10 mouse cellular contexts compared by ENCODE assay signal in the genomic region with DNA sequence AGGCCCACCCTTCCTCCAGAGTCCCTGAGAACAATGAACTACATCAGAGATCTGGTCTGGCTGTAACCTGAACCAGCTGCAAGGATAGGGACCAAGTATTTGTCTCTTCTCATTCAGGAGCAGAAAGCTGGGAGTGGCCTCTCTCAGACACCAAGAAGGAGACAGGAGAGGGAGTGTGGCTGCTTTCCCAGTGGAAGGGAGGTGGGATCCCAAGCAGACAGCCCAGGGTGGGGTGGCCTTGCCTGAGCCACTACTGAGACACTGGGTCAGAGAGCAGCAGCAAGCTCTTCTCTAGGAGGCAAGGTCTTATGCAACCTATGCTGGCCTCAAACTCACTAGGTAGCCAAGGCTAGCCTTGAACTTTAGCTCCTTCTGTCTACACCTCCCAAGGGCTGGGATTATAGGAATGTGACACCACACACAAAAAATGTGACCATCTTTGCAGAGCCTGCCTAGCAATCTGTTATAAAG.
DNase-seq lines count a peak whose midpoint lies in the region; TF ChIP-seq lines count a peak whose summit lies in the region.
"Had no signal": no experiment of that assay in that cellular context is flagged by ENCODE, and none has a peak within 500 bp of the region (broad histone marks: within the 10 kb centered on the region; RNA-seq: fewer than 3 reads in every experiment).

No protein-coding gene starts in this region.

- no peaks in the 10 kb centered on the region for H3K36me3 ChIP-seq in kidney, adult 2 months (ENCODE audit: control insufficient read depth, insufficient read depth, low read length)

- no peaks in the 10 kb centered on the region for H3K27me3 ChIP-seq in kidney, adult 2 months (replicated peaks; ENCODE audit: control insufficient read depth, insufficient read depth, low read length)

- TF ChIP-seq POLR2A in kidney, adult 2 months (IDR thresholded peaks at IDR 0.05; ENCODE audit: low read depth, low read length), result no peak

- peaks cover 25% of the 10 kb centered on the region for H3K4me1 ChIP-seq in kidney, adult 2 months (ENCODE audit: control insufficient read depth, insufficient read depth, low read length)

- H3K27ac ChIP-seq in gastrocnemius, adult 2 months, result peak overlapping the region; percentile 75
- peak overlapping the region; percentile 66 for H3K27ac ChIP-seq in kidney, adult 2 months (ENCODE audit: insufficient read depth, low read depth, low read length)

- peak; percentile 6 for DNase-seq in embryo, embryonic 9.5 days (ENCODE audit: extremely low spot score)
- no peak for DNase-seq in embryo, embryonic 10.5 days (ENCODE audit: low spot score)
- DNase-seq in 3T3-L1 (ENCODE audit: low read depth, low spot score) (peak; percentile 52), liver (no peak)
- peak; percentile 64 for DNase-seq in gastrocnemius, adult 2 months
- peak; percentile 52 for DNase-seq in kidney, adult 2 months
- DNase-seq in thymus, postnatal 10 days (ENCODE audit: low spot score in 2 of 2), result no peak
- no peak for DNase-seq in layer of hippocampus, postnatal 10 days (ENCODE audit: low spot score in 2 of 2)

- no peak for TF ChIP-seq CTCF in gastrocnemius, adult 2 months (IDR thresholded peaks at IDR 0.05)
- no peak for TF ChIP-seq CTCF in kidney, adult 2 months (conservative IDR thresholded peaks at IDR 0.05; ENCODE audit: insufficient read depth, insufficient read length, low read depth, low read length)

- H3K4me3 ChIP-seq in gastrocnemius, adult 2 months, result no peak overlapping the region
- H3K4me3 ChIP-seq in kidney, adult 2 months (ENCODE audit: insufficient read depth, low read depth, low read length), result no peak overlapping the region
- H3K4me3 ChIP-seq: erythroblast, embryonic 14.5 days; myocyte had no signal

- intact Hi-C loops in gastrocnemius, adult 2 months (cut with DNase I), result no loop called here

Comparison
In these comparisons a context has a peak if more than half of its experiments do, and no peak if none do; other contexts are left out.
1. DNase-seq: peak in embryo, embryonic 9.5 days (single experiment), 3T3-L1 (single experiment), gastrocnemius, adult 2 months (single experiment) and kidney, adult 2 months (single experiment); none in embryo, embryonic 10.5 days (single experiment), thymus, postnatal 10 days (0 of 2), layer of hippocampus, postnatal 10 days (0 of 2) and liver (single experiment).